ENCODE assay signal across 25 mouse cellular contexts in the genomic region with DNA sequence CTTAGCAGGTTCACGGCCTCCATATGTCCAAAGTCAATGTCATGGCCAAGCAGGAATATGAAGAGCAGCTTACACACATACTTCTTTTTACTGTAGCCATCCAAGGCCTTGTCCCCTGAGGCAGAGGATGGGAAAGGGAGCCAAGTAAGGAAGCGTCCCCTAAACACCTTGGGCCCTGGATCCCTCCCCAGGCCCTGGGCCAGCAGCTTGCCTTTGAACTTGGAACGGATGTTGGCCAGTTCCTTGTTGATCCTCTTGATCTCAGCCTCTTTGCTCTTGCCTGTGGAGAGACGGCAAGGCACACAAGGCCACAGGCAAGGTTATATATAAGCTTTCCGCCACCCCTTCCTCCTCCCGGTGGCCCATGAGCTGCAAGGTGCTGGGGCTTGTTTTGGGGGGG. TPM values are rescaled to one million over a fixed set of nuclear protein-coding genes. Genes with fewer than 3 reads are reported as not detected.
DNase-seq lines count a peak whose midpoint lies in the region; TF ChIP-seq lines count a peak whose summit lies in the region.
"Had no signal": no experiment of that assay in that cellular context is flagged by ENCODE, and none has a peak within 500 bp of the region (broad histone marks: within the 10 kb centered on the region; RNA-seq: fewer than 3 reads in every experiment).

No protein-coding gene starts in this region.

- no peak for TF ChIP-seq CTCF in heart, adult 2 months (IDR thresholded peaks at IDR 0.05)

- peaks cover 33% of the 10 kb centered on the region for H3K4me1 ChIP-seq in heart, embryonic 10.5 days
- peaks cover 1% of the 10 kb centered on the region; the same call in 1 of the 2 replicates for H3K4me1 ChIP-seq in heart, adult 2 months (ENCODE audit: control insufficient read depth, insufficient read depth, low read length)
- H3K4me1 ChIP-seq: hindbrain, embryonic 12.5 days; hindbrain, embryonic 15.5 days had no signal

- H3K4me3 ChIP-seq in heart, embryonic 10.5 days: no peak overlapping the region
- no peak overlapping the region for H3K4me3 ChIP-seq in heart, adult 2 months
- H3K4me3 ChIP-seq: hindbrain, embryonic 12.5 days; hindbrain, embryonic 15.5 days had no signal

- intact Hi-C loops in heart, adult 2 months (cut with DNase I): no loop called here

- peak; percentile 29 to 57 for DNase-seq in adrenal gland, adult (ENCODE audit: inconsistent age in 2 of 2, low spot score in 1 of 2)
- DNase-seq in adrenal gland, postnatal 25 days: no peak
- peak; percentile 32 to 49 for DNase-seq in adrenal gland, postnatal 36 days
- no peak for DNase-seq in adrenal gland, adult 18-20 months (ENCODE audit: low spot score in 2 of 2)
- DNase-seq in heart, embryonic 10.5 days (ENCODE audit: low spot score): peak; percentile 39
- no peak for DNase-seq in heart, adult 2 months
- peak; percentile 7 for DNase-seq in testis, postnatal 14 days (ENCODE audit: low spot score)
- no peak for DNase-seq in thymus, postnatal 10 days (ENCODE audit: low spot score in 2 of 2)
- DNase-seq: cerebellum, adult 18-20 months; cerebellum, adult 9-10 months; forebrain, postnatal 0 days; gastrocnemius, postnatal 25 days; kidney, adult 2 months had no signal

- 0 out of 2 replicates have a peak, but pooled peaks cover 2% of the 10 kb centered on the region for H3K79me2 ChIP-seq in heart, adult 2 months (replicated peaks; ENCODE audit: control insufficient read depth, insufficient read depth, low read length)

- no peak for TF ChIP-seq EP300 in heart, adult 2 months (IDR thresholded peaks at IDR 0.05; ENCODE audit: insufficient read depth, low read depth, low read length)

- WGBS in heart, embryonic 10.5 days: 87% methylated on average over 6 of the region's 6 CpGs
- 51% methylated on average over 6 of the region's 6 CpGs for WGBS in heart, adult 2 months

- H3K9me3 ChIP-seq in heart, embryonic 10.5 days: no peaks in the 10 kb centered on the region
- H3K9me3 ChIP-seq: hindbrain, embryonic 12.5 days; hindbrain, embryonic 15.5 days had no signal

- H3K27me3 ChIP-seq in heart, embryonic 10.5 days (ENCODE audit: insufficient read depth, poor library complexity, severe bottlenecking): no peaks in the 10 kb centered on the region
- no peaks in the 10 kb centered on the region for H3K27me3 ChIP-seq in heart, adult 2 months (ENCODE audit: control insufficient read depth, insufficient read depth, low read length)
- H3K27me3 ChIP-seq: hindbrain, embryonic 12.5 days; hindbrain, embryonic 15.5 days; Patski had no signal

- H3K36me3 ChIP-seq in heart, embryonic 10.5 days: peaks cover 59% of the 10 kb centered on the region
- no peaks in the 10 kb centered on the region for H3K36me3 ChIP-seq in heart, adult 2 months (ENCODE audit: control insufficient read depth, insufficient read depth, low read length)

- no peak overlapping the region for H3K9ac ChIP-seq in heart, adult 2 months (ENCODE audit: low read depth, low read length)
- H3K9ac ChIP-seq: forebrain, postnatal 0 days; hindbrain, embryonic 12.5 days; hindbrain, embryonic 15.5 days had no signal

- no peak overlapping the region for H3K27ac ChIP-seq in heart, embryonic 10.5 days
- H3K27ac ChIP-seq in heart, adult 2 months: no peak overlapping the region
- H3K27ac ChIP-seq: hindbrain, embryonic 12.5 days; hindbrain, embryonic 15.5 days had no signal

- no peak for TF ChIP-seq POLR2A in heart, adult 2 months (IDR thresholded peaks at IDR 0.05; ENCODE audit: insufficient read depth, low read depth, low read length)

RNA-seq across cellular contexts. Expression of a gene that starts 13.1 kb away (rescaled TPM):
- total RNA-seq in adrenal gland, postnatal 25 days (2021): 83.7 and 115 TPM in 2 replicates
- total RNA-seq in adrenal gland, postnatal 36 days (2021): 100 to 1,000 TPM in 1 of 2 experiments, 10 to 100 TPM in 1; 95.0 to 106 TPM
- total RNA-seq in adrenal gland, adult 18-20 months (2021): 10 to 100 TPM; 81.7 to 97.4 TPM
- 73.9 and 82.1 TPM in 2 replicates for polyA plus RNA-seq in heart, embryonic 10.5 days (2016; fragmentation: Nextera tagmentation; extraction: Ambion mirVana)
- 10 to 100 TPM; 63.3 to 67.6 TPM for total RNA-seq in heart, adult 2 months (2021)
- 56.1 and 68.1 TPM in 2 replicates for polyA plus RNA-seq in heart, adult 2 months (2012; rRNA removed)

RNA-seq across cellular contexts. Expression of a gene that starts 20.3 kb away (rescaled TPM):
- total RNA-seq in adrenal gland, postnatal 25 days (2021): 37.4 and 37.8 TPM in 2 replicates
- total RNA-seq in adrenal gland, postnatal 36 days (2021): 10 to 100 TPM; 24.9 to 25.8 TPM
- total RNA-seq in adrenal gland, adult 18-20 months (2021): 10 to 100 TPM; 24.1 to 28.3 TPM
- 14.2 and 14.9 TPM in 2 replicates for polyA plus RNA-seq in heart, embryonic 10.5 days (2016; fragmentation: Nextera tagmentation; extraction: Ambion mirVana)
- total RNA-seq in heart, adult 2 months (2021): 10 to 100 TPM; 16.3 to 17.1 TPM
- 25.2 and 31.6 TPM in 2 replicates for polyA plus RNA-seq in heart, adult 2 months (2012; rRNA removed)

RNA-seq across cellular contexts. Expression of a gene that starts 23.7 kb away (rescaled TPM):
- total RNA-seq in adrenal gland, postnatal 25 days (2021): 93.7 and 103 TPM in 2 replicates
- 10 to 100 TPM; 86.1 to 97.1 TPM for total RNA-seq in adrenal gland, postnatal 36 days (2021)
- 10 to 100 TPM; 75.2 to 90.9 TPM for total RNA-seq in adrenal gland, adult 18-20 months (2021)
- polyA plus RNA-seq in heart, embryonic 10.5 days (2016; fragmentation: Nextera tagmentation; extraction: Ambion mirVana): 90.5 and 95.6 TPM in 2 replicates
- total RNA-seq in heart, adult 2 months (2021): 10 to 100 TPM; 70.0 to 85.8 TPM
- polyA plus RNA-seq in heart, adult 2 months (2012; rRNA removed): 107 and 121 TPM in 2 replicates

RNA-seq across cellular contexts. Expression of a gene that starts 26.8 kb away (rescaled TPM):
- not detected in 2 replicates for total RNA-seq in adrenal gland, postnatal 25 days (2021)
- not detected for total RNA-seq in adrenal gland, postnatal 36 days (2021)
- total RNA-seq in adrenal gland, adult 18-20 months (2021): not detected
- polyA plus RNA-seq in heart, embryonic 10.5 days (2016; fragmentation: Nextera tagmentation; extraction: Ambion mirVana): 0.25 TPM in 1 of 2 replicates, not detected in the other
- not detected for total RNA-seq in heart, adult 2 months (2021)
- polyA plus RNA-seq in heart, adult 2 months (2012; rRNA removed): 0.26 and 1.5 TPM in 2 replicates
- total RNA-seq: forebrain, postnatal 0 days; gastrocnemius, adult 8-10 months; gastrocnemius, postnatal 25 days; granulocyte monocyte progenitor cell, adult 5-6 weeks; heart, postnatal 25 days; hematopoietic stem cell, adult 5-6 weeks had no signal
- polyA plus RNA-seq: embryonic facial prominence, embryonic 11.5 days; embryonic facial prominence, embryonic 14.5 days; forebrain, embryonic 14.5 days; heart, embryonic 14.5 days; hindbrain, embryonic 12.5 days; intestine, embryonic 14.5 days had no signal

RNA-seq across cellular contexts. Expression of a gene that starts 46.6 kb away (rescaled TPM):
- total RNA-seq in adrenal gland, postnatal 25 days (2021): 309 and 326 TPM in 2 replicates
- total RNA-seq in adrenal gland, postnatal 36 days (2021): 100 to 1,000 TPM; 215 to 274 TPM
- 100 to 1,000 TPM; 232 to 253 TPM for total RNA-seq in adrenal gland, adult 18-20 months (2021)
- 258 and 316 TPM in 2 replicates for polyA plus RNA-seq in heart, embryonic 10.5 days (2016; fragmentation: Nextera tagmentation; extraction: Ambion mirVana)
- 100 to 1,000 TPM; 155 to 172 TPM for total RNA-seq in heart, adult 2 months (2021)
- polyA plus RNA-seq in heart, adult 2 months (2012; rRNA removed): 293 and 317 TPM in 2 replicates

Comparison
In these comparisons a context has a peak if more than half of its experiments do, and no peak if none do; other contexts are left out.
1. DNase-seq: peak in adrenal gland, adult (2 of 2), adrenal gland, postnatal 36 days (2 of 2), heart, embryonic 10.5 days (single experiment) and testis, postnatal 14 days (single experiment); none in adrenal gland, postnatal 25 days (single experiment), adrenal gland, adult 18-20 months (0 of 2), heart, adult 2 months (0 of 2) and thymus, postnatal 10 days (0 of 2).